Mouse (Mus musculus) midbrain, embryonic 16.5 days (tissue): Measurements from ENCODE around the gene Pamr1. TPM values are rescaled to one million over a fixed set of nuclear protein-coding genes. Genes with fewer than 3 reads are reported as not detected.

Experiments used
- ATAC-seq: fragments of 200-750 bp; cut with Nextera tagmentation; 2 replicates; pipeline ENCODE4 v1.8.0; 2017; ENCODE audit warnings: moderate TSS enrichment
- H3K27ac ChIP-seq: fragments of 300-500 bp; sonication (generic); 2 replicates; pipeline ENCODE4 v1.5.1; 2014; ENCODE audit warnings: mild to moderate bottlenecking, low read length, mixed read lengths
- H3K27me3 ChIP-seq: fragments of 300-500 bp; sonication (generic); 2 replicates; pipeline ENCODE4 v1.6.1; 2014; ENCODE audit warnings: low read depth, low read length, mixed read lengths; ENCODE audit not compliant: control insufficient read depth, insufficient read depth
- H3K36me3 ChIP-seq: fragments of 300-500 bp; sonication (generic); 2 replicates; pipeline ENCODE4 v1.6.1; 2014; ENCODE audit warnings: mild to moderate bottlenecking, low read length, moderate library complexity, mixed read lengths; ENCODE audit not compliant: control insufficient read depth, insufficient read depth
- H3K4me1 ChIP-seq: fragments of 300-500 bp; sonication (generic); 2 replicates; pipeline ENCODE4 v1.6.1; 2014; ENCODE audit warnings: mild to moderate bottlenecking, low read length, mixed read lengths; ENCODE audit not compliant: control insufficient read depth, insufficient read depth
- H3K4me2 ChIP-seq: fragments of 300-500 bp; sonication (generic); 2 replicates; pipeline ENCODE4 v1.6.1; 2014; ENCODE audit warnings: mild to moderate bottlenecking, low read length, mixed read lengths
- H3K4me3 ChIP-seq: fragments of 300-500 bp; sonication (generic); 2 replicates; pipeline ENCODE4 v1.5.1; 2014; ENCODE audit warnings: low read depth, mild to moderate bottlenecking, low read length, moderate library complexity, mixed read lengths
- H3K9ac ChIP-seq: fragments of 300-500 bp; sonication (generic); 2 replicates; pipeline ENCODE4 v1.6.1; 2014; ENCODE audit warnings: low read depth, low read length, mixed read lengths
- H3K9me3 ChIP-seq: fragments of 300-500 bp; sonication (generic); replicated peaks from 2 replicates; pipeline ENCODE4 v1.6.1; 2014; ENCODE audit warnings: mild to moderate bottlenecking, low read length, mixed read lengths; ENCODE audit not compliant: control insufficient read depth, poor library complexity, severe bottlenecking
- WGBS: fragments of 180-500 bp; shearing (Covaris S2); extraction: QIAGEN DNeasy Blood & Tissue Kit; methylation state at CpG from one replicate; pipeline ENCODE4 v1.1.7; 2014; 5-methylcytosine and 5-hydroxymethylcytosine counted together
- polyA plus RNA-seq: library from polyadenylated mRNA; unstranded; fragments of >200 nt; fragmentation: Nextera tagmentation; extraction: Ambion mirVana; gene quantifications from 2 replicates; pipeline ENCODE4 v1.2.1, GENCODE M21; 2015

Gene Pamr1
- polyA plus RNA-seq, 1 experiment from 2014 or later, result 8.4 TPM

- no peak for ATAC-seq
- Histone ChIP-seq H3K36me3 (no peaks in the 10 kb centered on the region), H3K9ac (no peak overlapping the region), H3K4me3 (no peak overlapping the region), H3K4me1 (peaks cover 40% of the 10 kb centered on the region), H3K4me2 (peak overlapping the region; percentile 77), H3K9me3 (no peaks in the 10 kb centered on the region), H3K27me3 (no peaks in the 10 kb centered on the region), H3K27ac (peak overlapping the region; percentile 69)
- 7% methylated on average over 6 of the region's 6 CpGs for whole genome bisulfite sequencing
Measured at GRCm38 (mm10) chr2:102663339-102663738, 113.5 kb downstream of the Pamr1 start.

- Histone ChIP-seq H3K4me1 (peaks cover 40% of the 10 kb centered on the region), H3K36me3 (no peaks in the 10 kb centered on the region), H3K9me3 (no peaks in the 10 kb centered on the region), H3K27ac (peak overlapping the region; percentile 39; the same call in 1 of the 2 replicates), H3K27me3 (no peaks in the 10 kb centered on the region), H3K4me3 (no peak overlapping the region), H3K4me2 (peak overlapping the region; percentile 77), H3K9ac (peak overlapping the region; percentile 18; the same call in 1 of the 2 replicates)
- WGBS, result 27% methylated on average over 3 of the region's 3 CpGs
- no peak for ATAC-seq
Measured at GRCm38 (mm10) chr2:102663865-102664264, 114.1 kb downstream of the Pamr1 start.

GRCm38 (mm10) chr2:102667981-102668380 is 118.2 kb downstream of the Pamr1 start:
- H3K27me3 ChIP-seq, result no peaks in the 10 kb centered on the region
- no peak overlapping the region for H3K4me2 ChIP-seq
- H3K9me3 ChIP-seq, result no peaks in the 10 kb centered on the region
- H3K36me3 ChIP-seq, result no peaks in the 10 kb centered on the region
- no peak overlapping the region for H3K27ac ChIP-seq
- H3K9ac ChIP-seq, result no peak overlapping the region
- WGBS, result 81% methylated on average over 6 of the region's 6 CpGs
- peaks cover 11% of the 10 kb centered on the region for H3K4me1 ChIP-seq
- ATAC-seq, result no peak
- no peak overlapping the region for H3K4me3 ChIP-seq

GRCm38 (mm10) chr2:102669580-102669979 is 119.8 kb downstream of the Pamr1 start:
- Histone ChIP-seq H3K27me3 (no peaks in the 10 kb centered on the region), H3K36me3 (no peaks in the 10 kb centered on the region), H3K4me3 (no peak overlapping the region), H3K4me2 (no peak overlapping the region), H3K27ac (no peak overlapping the region), H3K9ac (no peak overlapping the region), H3K4me1 (peaks cover 9% of the 10 kb centered on the region), H3K9me3 (no peaks in the 10 kb centered on the region)
- ATAC-seq, result no peak
- 50% methylated on average over 6 of the region's 6 CpGs for WGBS

- Histone ChIP-seq H3K27me3 (no peaks in the 10 kb centered on the region), H3K4me3 (no peak overlapping the region), H3K4me2 (no peak overlapping the region), H3K36me3 (no peaks in the 10 kb centered on the region), H3K27ac (peak overlapping the region; percentile 33; the same call in 1 of the 2 replicates), H3K4me1 (peaks cover 10% of the 10 kb centered on the region), H3K9me3 (no peaks in the 10 kb centered on the region), H3K9ac (no peak overlapping the region)
- WGBS, result 38% methylated on average over 2 of the region's 2 CpGs
- no peak for ATAC-seq
Measured at GRCm38 (mm10) chr2:102674582-102674981, 124.8 kb downstream of the Pamr1 start.

GRCm38 (mm10) chr2:102675275-102675674 is 125.5 kb downstream of the Pamr1 start:
- H3K4me3 ChIP-seq, result no peak overlapping the region

GRCm38 (mm10) chr2:102676716-102677312 is 127.0 kb downstream of the Pamr1 start:
- 96% methylated on average over 9 of the region's 9 CpGs for WGBS
- H3K4me2 ChIP-seq, result no peak overlapping the region
- no peak overlapping the region for H3K4me3 ChIP-seq
- no peaks in the 10 kb centered on the region for H3K27me3 ChIP-seq
- peaks cover 10% of the 10 kb centered on the region for H3K4me1 ChIP-seq
- no peak overlapping the region for H3K27ac ChIP-seq
- no peak overlapping the region for H3K9ac ChIP-seq
- H3K9me3 ChIP-seq, result no peaks in the 10 kb centered on the region
- no peaks in the 10 kb centered on the region for H3K36me3 ChIP-seq
- no peak for ATAC-seq

More at GRCm38 (mm10) chr2:102675275-102675674, 125.5 kb downstream of the Pamr1 start:
- H3K9ac ChIP-seq, result no peak overlapping the region
- peaks cover 10% of the 10 kb centered on the region for H3K4me1 ChIP-seq
- H3K4me2 ChIP-seq, result no peak overlapping the region
- H3K27ac ChIP-seq, result no peak overlapping the region
- no peaks in the 10 kb centered on the region for H3K27me3 ChIP-seq
- ATAC-seq, result no peak
- no peaks in the 10 kb centered on the region for H3K9me3 ChIP-seq
- H3K36me3 ChIP-seq, result no peaks in the 10 kb centered on the region
- WGBS, result 69% methylated on average over 6 of the region's 6 CpGs

GRCm38 (mm10) chr2:102677400-102677799 is 127.6 kb downstream of the Pamr1 start:
- H3K9me3 ChIP-seq, result no peaks in the 10 kb centered on the region
- H3K9ac ChIP-seq, result no peak overlapping the region
- H3K4me2 ChIP-seq, result no peak overlapping the region
- H3K4me3 ChIP-seq, result no peak overlapping the region
- H3K27ac ChIP-seq, result no peak overlapping the region
- H3K4me1 ChIP-seq, result peaks cover 10% of the 10 kb centered on the region
- no peak for ATAC-seq
- no peaks in the 10 kb centered on the region for H3K36me3 ChIP-seq
- no peaks in the 10 kb centered on the region for H3K27me3 ChIP-seq
- WGBS, result 88% methylated on average over 6 of the region's 6 CpGs

GRCm38 (mm10) chr2:102681351-102681750 is 131.5 kb downstream of the Pamr1 start:
- WGBS, result 79% methylated on average over 7 of the region's 7 CpGs
- H3K4me3 ChIP-seq, result no peak overlapping the region

More at GRCm38 (mm10) chr2:102681351-102681750, 131.5 kb downstream of the Pamr1 start:
- Histone ChIP-seq H3K27ac (no peak overlapping the region), H3K9ac (no peak overlapping the region), H3K27me3 (no peaks in the 10 kb centered on the region), H3K9me3 (no peaks in the 10 kb centered on the region), H3K4me2 (no peak overlapping the region), H3K36me3 (no peaks in the 10 kb centered on the region), H3K4me1 (peaks cover 15% of the 10 kb centered on the region)
- no peak for ATAC-seq
